Mouse (Mus musculus) olfactory bulb, adult 2 months (tissue): ENCODE results near the gene Padi4.

Experiments used
- CTCF ChIP-seq: fragments of 200-500 bp; IDR thresholded peaks from 2 replicates; pipeline ENCODE4 v1.5.1; 2012; ENCODE audit warnings: low read depth, mild to moderate bottlenecking, low read length, moderate library complexity; ENCODE audit not compliant: insufficient read depth
- POLR2A ChIP-seq: fragments of 200-500 bp; IDR thresholded peaks from 2 replicates; pipeline ENCODE4 v1.6.1; 2012; ENCODE audit warnings: mild to moderate bottlenecking, low read depth, low read length, moderate library complexity; ENCODE audit not compliant: insufficient read depth

DNA sequence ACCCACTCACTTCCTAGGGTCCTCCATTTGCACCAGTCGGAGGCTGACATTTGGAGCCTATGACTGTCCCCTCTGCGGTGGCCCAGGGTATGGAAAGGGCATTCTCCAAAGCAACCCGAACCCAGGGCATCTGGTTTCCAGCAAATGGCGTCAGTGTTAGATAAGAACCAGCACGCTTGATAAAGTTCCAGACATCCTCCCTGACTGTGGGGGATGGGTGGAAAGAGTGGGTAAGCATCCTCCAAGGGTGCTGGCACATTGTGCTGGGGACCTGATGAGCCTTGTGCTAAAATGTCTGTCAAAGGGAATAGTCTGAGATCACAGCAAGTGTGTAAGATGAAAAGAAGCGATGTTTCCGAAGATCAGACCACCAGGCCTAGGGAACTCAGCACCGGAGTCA lies 38.2 kb upstream of the Padi4 start:
- TF ChIP-seq CTCF (no peak), POLR2A (no peak)
